Mouse (Mus musculus) left cerebral cortex, postnatal 36 days (tissue): Measurements from ENCODE around the gene Gm17079. TPM values are rescaled to one million over a fixed set of nuclear protein-coding genes. Genes with fewer than 3 reads are reported as not detected.
A peak's percentile ranks its signal among the peaks of the same experiment; 100 is the strongest.
"Not testable (repeated sequence)": the region's sequence is repeated elsewhere in the genome, so short reads cannot be mapped to it uniquely, and the experiment has no call there.

ENCODE experiments used
- DNase-seq, 2 experiments: peaks; one replicate each; pipeline ENCODE4 v3.0.0; 2021 to 2022; ENCODE audit warnings: low spot score in 2 of 2, mixed read lengths in 1 of 2
- intact Hi-C: fragments of 180-260 bp; cut with DNase I; formaldehyde crosslinking; loops from one replicate; pipeline ENCODE4 v1.15.1; 2025
- total RNA-seq, 2 experiments: library from RNA; stranded (reverse); gene quantifications; 2 replicates each; pipeline ENCODE4 v1.2.3; 2021

Gene Gm17079
- not detected for total RNA-seq

GRCm38 (mm10) chr14:51695368-51695767 lies at the start of gene Gm17079:
Gene Gm17079, minus strand, starts transcription at chr14:51695468.
- intact Hi-C loops, DNase-seq: not testable (repeated sequence)

GRCm38 (mm10) chr14:51740347-51741170 lies 45.3 kb upstream of the Gm17079 start:
- no peak for DNase-seq
- intact Hi-C loops: no loop called here

- DNase-seq: no peak
- intact Hi-C loops: no loop called here
Observed at GRCm38 (mm10) chr14:51739150-51739993, 44.1 kb upstream of the Gm17079 start.

DNA sequence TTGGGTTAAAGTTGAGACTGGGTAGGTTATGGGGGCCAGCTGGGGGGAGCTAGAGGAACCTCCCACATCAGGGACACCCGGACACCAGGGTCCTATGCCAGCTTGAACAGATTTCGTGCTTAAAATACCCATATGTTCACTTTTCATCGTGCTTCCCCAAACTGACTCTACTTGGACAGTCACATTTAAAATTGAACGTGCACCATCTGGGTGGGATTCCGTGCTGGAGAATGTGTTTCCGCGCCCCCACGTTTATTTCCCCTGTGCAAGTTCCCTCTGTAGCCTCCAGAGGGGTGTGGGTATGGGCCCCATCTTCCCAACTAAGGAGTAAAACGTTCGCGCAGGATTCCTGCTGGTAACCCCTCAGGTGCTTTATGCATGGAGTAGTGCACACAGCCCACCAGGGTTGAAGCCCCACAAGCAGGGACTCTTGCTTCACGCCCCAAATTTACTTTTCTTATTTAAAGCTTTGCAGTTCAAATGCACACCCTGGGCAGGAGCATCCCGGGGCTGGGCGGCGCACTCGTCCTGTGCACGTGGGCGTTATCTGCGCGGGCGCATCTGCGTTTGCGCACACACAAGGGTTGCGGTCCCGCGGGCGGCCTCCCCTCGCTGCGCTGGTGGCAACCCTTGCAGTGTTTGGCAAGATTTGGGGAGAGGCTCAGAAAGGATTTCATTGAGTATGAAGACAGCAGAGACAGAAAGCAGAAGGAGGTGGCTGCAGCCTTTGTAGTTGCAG lies 43.3 kb upstream of the Gm17079 start:
- DNase-seq: peak; percentile 24 to 26
- intact Hi-C loops: no loop called here

DNA sequence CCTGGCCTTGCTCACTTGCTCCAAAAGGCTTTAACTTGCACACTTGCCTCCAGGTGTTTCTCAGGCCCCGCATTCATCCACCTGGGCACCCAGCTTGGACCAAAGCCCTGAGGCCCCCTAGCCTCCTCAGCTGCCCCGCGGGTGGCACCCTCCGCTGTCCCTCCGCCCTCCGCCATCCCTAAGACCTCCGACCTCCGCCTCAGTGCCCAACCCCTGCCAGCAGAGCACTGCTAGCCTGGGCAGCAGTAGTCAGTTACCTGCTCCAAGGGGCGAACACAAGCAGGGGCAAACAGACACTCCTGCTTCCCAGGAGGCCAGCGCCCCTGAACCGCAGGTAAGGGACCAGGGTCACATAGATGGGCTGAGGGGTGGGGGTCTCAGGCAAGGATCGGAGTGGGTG lies 42.7 kb upstream of the Gm17079 start:
- intact Hi-C loops: no loop called here
- DNase-seq: no peak

GRCm38 (mm10) chr14:51717083-51717482 lies 21.8 kb upstream of the Gm17079 start, which contains the start of gene Gm5800:
Gene Gm5800, minus strand, starts transcription at chr14:51717183.
- intact Hi-C loops: no loop called here

DNA sequence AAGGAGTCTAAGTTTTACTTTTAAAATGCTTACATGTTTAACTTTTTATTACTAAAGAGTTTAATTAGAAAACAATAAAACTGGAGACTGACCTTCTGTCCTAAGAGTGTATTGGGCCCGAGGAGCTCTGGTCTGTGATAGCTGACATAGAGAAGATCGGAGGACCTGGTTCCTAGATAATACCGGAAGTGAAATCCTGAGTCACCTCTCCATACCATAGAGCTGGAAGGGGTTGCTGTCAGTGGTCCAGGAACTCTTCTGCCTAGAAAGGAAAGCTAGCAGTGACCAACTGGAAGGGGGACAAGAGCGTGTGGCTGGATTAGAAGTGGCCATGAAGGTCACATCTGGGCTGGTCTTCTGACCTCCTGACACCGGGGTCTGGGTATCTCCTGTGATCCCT lies 18.0 kb downstream of the Gm17079 start:
- no peak for DNase-seq
- intact Hi-C loops: no loop called here

More at GRCm38 (mm10) chr14:51717083-51717482, 21.8 kb upstream of the Gm17079 start, which contains the start of gene Gm5800:
- DNase-seq: no peak

Other genes with a start within 250 kb of the Gm17079 start
- gene Vmn2r89, start 243.6 kb downstream of the Gm17079 start, total RNA-seq: not detected
- not detected for gene Gm5622, start 142.7 kb downstream of the Gm17079 start, total RNA-seq
- gene Gm17175, start 121.4 kb downstream of the Gm17079 start, total RNA-seq: not detected
- gene Gm17174, start 103.3 kb downstream of the Gm17079 start, total RNA-seq: not detected
- not detected for gene Gm17078, start 84.2 kb downstream of the Gm17079 start, total RNA-seq
- gene Gm4181, start 59.8 kb downstream of the Gm17079 start, total RNA-seq: not detected
- not detected for gene Gm5800, start 21.7 kb upstream of the Gm17079 start, total RNA-seq
- gene Ang4, start 78.1 kb upstream of the Gm17079 start, total RNA-seq: not detected
- not detected for gene AY358078, start 104.6 kb upstream of the Gm17079 start, total RNA-seq
- not detected for gene Ear6, start 158.2 kb upstream of the Gm17079 start, total RNA-seq
- 10 to 100 TPM; 23.6 to 45.2 TPM for gene Mettl17, start 189.4 kb upstream of the Gm17079 start, total RNA-seq
- 1 to 10 TPM; 2.6 to 8.1 TPM for gene Slc39a2, start 197.4 kb upstream of the Gm17079 start, total RNA-seq
- 100 to 1,000 TPM; 753 to 795 TPM for gene Ndrg2, start 218.7 kb upstream of the Gm17079 start, total RNA-seq
- gene Tppp2, start 223.0 kb upstream of the Gm17079 start, total RNA-seq: not detected
- gene Rnase13, start 227.3 kb upstream of the Gm17079 start, total RNA-seq: not detected